ENCODE assay signal across 18 mouse cellular contexts in genomic region chr14:39445501-39445900, GRCm38 (mm10). TPM values are rescaled to one million over a fixed set of nuclear protein-coding genes. Genes with fewer than 3 reads are reported as not detected.
"Had no signal": no experiment of that assay in that cellular context is flagged by ENCODE, and none has a peak within 500 bp of the region (broad histone marks: within the 10 kb centered on the region; RNA-seq: fewer than 3 reads in every experiment).

No protein-coding gene starts in this region.

- H3K27ac ChIP-seq: midbrain, embryonic 10.5 days; midbrain, embryonic 12.5 days; neural tube, embryonic 13.5 days; neural tube, embryonic 15.5 days had no signal

- H3K27me3 ChIP-seq: midbrain, embryonic 12.5 days; neural tube, embryonic 13.5 days; neural tube, embryonic 15.5 days had no signal

- H3K4me3 ChIP-seq: midbrain, embryonic 10.5 days; midbrain, embryonic 12.5 days; myocyte; neural tube, embryonic 13.5 days; neural tube, embryonic 15.5 days had no signal

- H3K4me1 ChIP-seq: midbrain, embryonic 10.5 days; midbrain, embryonic 12.5 days; neural tube, embryonic 13.5 days; neural tube, embryonic 15.5 days had no signal

- H3K36me3 ChIP-seq: midbrain, embryonic 10.5 days; midbrain, embryonic 12.5 days; neural tube, embryonic 13.5 days; neural tube, embryonic 15.5 days had no signal

- H3K9me3 ChIP-seq: midbrain, embryonic 10.5 days; midbrain, embryonic 12.5 days; neural tube, embryonic 13.5 days; neural tube, embryonic 15.5 days had no signal

- ATAC-seq: midbrain, embryonic 16.5 days had no signal

- H3K9ac ChIP-seq: lung, embryonic 14.5 days; midbrain, embryonic 12.5 days; neural tube, embryonic 13.5 days; neural tube, embryonic 15.5 days had no signal

- DNase-seq: lung, adult 18-20 months; lung, embryonic 14.5 days; lung, postnatal 10 days; lung, postnatal 4 days; midbrain, embryonic 14.5 days; retina, postnatal 1 day; right cerebral cortex, postnatal 25 days; right cerebral cortex, postnatal 4 days; spleen, adult 18-20 months; thymus, adult 18-20 months; thymus, postnatal 14 days; thymus, postnatal 36 days had no signal

- H3K4me2 ChIP-seq: lung, embryonic 14.5 days; midbrain, embryonic 12.5 days; neural tube, embryonic 13.5 days; neural tube, embryonic 15.5 days had no signal

RNA-seq across cellular contexts. Expression of gene Nrg3, which starts 27.4 kb away (rescaled TPM):
- polyA plus RNA-seq: lung, embryonic 14.5 days; myocyte had no signal
